Mouse (Mus musculus): Measurements from ENCODE around the gene Lmf1.

Gene Lmf1

DNA sequence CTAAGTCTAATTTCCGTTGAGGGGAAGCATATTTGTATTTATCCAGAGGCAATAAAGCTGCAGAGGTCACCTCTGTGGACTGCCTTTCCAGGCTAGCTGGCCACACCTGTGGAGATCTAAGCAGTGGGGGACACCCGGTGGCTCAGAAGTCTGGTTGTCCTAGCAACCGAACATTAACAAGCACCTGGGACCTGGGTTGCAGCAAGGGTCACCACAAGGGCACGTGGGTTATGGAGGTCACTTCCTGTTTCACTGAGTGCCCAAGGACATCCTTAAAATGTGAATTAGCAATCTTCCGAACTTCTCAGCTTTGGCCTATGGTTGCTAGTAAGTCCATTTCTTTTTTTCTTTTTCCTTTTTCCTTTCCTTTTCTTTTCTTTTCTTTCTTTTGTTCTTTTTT lies 25.3 kb downstream of the Lmf1 start:
- no peak for DNase-seq (ENCODE audit: low spot score in 2 of 2)

DNA sequence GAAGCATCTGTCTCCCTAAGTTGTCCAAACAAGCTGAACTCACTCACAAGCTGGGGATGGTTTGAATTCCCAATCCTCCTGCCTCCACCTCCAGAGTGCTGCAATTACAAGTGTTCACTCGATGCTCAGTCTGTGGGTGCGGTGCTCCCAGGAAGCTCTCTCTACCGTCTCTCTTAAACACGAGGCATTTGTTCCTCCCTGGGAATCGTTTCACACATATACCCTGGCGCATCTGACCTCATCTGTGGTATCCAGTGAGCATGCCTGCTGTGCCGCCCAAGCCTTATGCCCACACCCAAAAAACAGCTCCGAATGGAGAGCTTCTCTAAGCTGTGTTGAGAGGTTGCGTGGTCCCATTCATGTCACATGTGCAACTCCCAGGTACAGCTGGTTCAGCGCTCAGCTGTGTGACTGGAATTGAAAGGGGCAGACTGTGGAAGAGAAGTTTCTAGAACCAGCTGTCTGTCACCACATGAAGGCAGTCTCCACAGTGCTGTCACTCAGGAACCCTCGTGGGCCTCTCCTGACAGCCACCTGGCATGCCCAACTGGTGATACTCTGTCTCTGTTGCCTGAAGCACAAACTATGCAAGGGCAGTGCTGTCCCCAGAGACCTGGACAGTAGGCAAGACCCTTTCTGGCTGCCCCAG lies 29.4 kb downstream of the Lmf1 start:
- no peak for DNase-seq (ENCODE audit: low spot score in 2 of 2)

DNA sequence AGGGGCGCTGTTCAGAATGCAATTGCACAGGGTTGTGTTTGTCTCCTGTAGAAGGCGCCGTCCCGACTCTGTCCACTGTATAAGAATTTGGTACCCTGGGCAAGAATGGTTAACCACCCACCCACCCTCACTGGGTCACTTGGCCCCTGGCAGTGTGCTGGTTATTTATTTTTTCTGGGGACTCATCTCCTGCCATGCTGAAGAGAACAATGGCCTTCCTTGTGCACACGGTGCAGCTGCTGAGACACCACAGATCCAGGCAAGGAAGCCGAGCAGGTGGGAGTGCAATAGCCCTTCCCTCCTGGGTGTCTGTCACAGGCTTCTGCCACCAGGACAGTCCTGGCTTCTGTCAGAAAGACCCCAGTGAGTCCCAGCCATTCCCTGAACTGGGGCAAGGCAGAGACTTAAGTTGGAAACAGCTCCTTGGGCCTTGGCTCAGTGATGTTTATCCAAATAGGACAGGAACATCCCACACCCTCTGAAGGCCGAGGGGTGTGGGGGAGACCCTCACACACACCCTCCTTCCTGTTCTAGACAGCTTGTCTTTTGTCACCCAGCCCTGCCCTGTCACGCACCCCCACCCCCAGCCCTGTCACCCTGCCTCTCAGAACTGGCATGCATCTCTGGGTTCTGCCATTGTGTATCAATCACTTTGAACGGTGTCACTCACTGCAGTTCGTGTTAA lies 30.1 kb downstream of the Lmf1 start:
- no peak for DNase-seq (ENCODE audit: low spot score in 2 of 2)

DNA sequence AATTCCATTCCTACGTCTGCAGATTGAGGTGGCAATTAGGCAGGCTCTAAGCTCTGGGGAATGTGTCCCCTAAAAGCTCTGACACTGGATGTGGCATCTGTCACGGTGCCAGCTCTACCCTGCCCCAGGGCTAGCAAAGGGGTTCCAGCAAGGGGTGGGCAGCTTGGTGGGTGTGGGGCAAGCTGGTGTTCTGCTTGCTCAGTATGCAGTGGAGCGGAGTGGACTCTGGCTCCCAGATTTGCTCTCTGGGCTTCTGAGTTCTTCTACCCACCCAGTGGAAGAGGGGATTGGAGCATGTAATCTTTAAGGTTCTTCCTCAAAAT lies 30.6 kb downstream of the Lmf1 start:
- DNase-seq (ENCODE audit: low spot score in 2 of 2), result no peak

DNA sequence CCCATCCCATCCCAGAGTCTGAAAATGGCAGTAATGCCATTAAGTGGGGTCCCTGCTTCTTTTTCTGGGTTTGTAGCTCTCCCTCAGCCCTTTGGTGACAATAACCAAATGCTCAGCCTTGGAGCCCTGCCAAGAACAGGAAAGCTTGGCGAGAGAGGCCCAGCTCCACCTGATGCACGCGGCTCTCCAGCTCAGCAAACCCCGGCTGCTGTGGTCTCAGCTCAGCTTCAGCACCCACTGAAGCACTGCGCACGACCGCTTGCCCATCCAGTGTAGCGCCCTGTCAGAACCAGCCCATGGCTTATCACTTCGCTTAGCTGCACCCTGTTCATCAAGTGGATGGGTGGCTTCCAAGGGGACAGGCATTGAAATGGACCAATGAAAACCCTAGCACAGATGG lies 31.3 kb downstream of the Lmf1 start:
- peak; percentile 39 to 75 for DNase-seq (ENCODE audit: low spot score in 2 of 2)

DNA sequence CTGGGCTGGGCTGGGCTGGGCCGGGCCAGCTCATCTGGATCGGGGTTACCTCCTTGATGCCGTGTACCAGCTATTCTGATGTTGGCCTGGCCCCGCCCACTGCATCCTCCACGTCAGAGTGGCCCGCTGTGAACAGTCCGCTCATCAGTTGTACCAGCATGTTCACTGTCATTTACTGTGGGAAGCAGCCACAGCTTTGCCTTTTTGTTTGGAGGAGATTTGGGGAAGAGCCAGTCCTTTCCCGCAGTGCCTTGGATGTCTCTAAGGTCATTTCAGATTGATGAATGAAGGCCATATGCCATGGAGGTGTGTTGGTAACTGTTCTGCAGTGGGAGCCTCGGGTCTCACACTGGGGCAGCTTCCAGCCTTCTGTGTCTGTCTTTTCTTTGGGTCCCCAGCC lies 33.7 kb downstream of the Lmf1 start:
- DNase-seq (ENCODE audit: low spot score in 2 of 2), result no peak

DNA sequence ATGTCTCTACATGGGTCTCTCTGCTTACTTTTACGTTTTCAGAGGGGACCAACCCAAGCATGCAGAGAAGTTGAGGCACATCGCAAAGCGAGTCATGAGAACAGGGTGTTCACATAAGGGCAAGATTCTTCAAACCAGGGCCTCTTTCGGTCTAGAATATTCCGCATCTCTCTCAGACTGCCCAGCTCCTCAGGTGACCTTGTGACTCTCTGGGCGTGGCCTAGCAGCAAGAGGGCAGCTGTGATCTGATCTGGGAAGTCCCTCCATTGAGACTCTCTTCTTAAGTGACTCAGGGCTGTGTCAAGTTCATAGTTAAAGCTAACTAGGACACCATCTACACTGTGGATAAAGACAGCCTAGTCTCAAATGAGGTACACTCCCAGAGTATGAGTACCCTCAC lies 34.4 kb downstream of the Lmf1 start:
- no peak for DNase-seq (ENCODE audit: low spot score in 2 of 2)

DNA sequence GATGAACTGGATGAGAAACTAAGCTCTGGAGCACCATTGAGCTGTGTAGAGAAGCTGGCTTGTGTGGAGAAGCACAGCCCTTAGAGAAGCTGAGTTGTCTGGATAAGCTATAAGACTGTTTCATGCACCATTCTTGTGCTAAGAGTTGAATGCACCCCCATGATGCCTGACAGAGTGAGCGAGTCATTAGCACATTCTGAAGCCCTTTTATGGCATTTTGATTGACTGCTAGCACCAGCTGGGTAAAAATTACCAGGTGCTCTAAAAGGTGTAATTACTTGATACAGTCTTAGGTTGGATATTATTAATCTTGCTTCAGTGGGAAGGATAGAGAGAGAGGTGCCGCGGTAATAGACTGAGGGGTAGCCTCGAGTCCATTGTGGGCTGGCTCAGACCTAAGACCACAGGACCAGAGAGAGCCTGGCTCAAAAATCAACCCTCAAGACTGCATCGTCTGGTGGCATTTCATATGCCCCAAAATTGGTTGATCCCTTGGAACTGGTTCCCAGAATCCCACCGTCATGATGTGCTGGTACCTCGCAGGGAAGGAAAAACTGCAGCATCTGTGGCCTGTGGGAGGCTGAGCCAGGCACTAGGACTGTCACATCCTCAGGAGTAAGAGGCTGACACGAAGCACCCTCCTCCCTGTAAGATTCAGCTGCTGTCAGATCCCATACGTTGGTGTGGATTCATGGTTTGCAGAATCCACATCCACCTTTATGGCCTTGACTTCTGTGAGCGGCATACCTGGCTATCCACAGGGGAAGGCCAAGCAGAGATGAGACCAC lies 36.0 kb downstream of the Lmf1 start:
- DNase-seq (ENCODE audit: low spot score in 2 of 2), result no peak

DNA sequence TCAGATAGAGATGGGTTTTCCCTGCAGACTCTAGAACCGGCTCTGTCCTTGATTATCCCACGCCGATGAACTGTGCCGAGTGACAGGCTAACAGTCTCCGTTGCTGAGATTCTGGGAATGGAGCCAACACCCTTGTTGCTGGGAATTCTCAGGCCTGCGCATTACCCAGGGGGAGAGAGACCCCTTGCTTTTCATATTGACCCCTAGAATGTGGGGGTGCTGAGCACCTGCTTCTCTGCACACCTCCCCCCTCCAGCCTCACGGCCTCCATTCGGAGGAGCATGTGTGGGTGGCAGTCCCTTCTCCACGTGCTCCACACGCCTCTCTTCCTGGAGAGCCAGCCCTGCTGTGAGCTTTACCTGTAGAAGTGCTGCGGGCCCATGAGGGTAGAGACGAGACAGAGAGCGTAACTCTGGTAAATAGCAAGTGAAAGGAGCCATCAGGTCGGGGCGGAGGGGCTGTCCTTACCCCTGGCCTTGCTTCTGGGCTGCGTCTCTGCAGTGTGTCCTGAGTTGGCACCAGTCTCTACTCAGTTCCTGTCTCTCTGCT lies 39.7 kb downstream of the Lmf1 start:
- DNase-seq (ENCODE audit: low spot score in 2 of 2), result peak in 1 of 2 experiments; percentile 54

DNA sequence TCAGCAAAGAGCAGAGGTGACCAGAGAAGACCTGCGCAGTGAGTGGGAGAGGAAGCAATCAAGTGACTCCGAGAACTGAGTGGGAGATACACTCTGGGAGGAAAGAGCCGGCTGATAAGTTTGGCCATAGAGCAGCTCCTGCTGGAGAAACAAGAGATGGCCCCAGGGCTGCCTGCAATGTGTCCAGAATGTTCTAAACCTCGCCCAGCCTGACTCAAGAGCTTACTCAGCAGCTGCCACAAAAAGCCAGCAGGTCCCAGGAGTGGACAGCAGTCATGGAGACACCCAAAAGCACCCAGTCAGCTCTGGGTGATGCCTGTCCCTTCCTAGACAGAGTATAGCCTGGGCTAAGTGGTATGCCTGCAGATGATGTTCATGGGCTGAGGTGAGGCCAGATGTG lies 44.6 kb downstream of the Lmf1 start:
- no peak for DNase-seq (ENCODE audit: low spot score in 2 of 2)

DNA sequence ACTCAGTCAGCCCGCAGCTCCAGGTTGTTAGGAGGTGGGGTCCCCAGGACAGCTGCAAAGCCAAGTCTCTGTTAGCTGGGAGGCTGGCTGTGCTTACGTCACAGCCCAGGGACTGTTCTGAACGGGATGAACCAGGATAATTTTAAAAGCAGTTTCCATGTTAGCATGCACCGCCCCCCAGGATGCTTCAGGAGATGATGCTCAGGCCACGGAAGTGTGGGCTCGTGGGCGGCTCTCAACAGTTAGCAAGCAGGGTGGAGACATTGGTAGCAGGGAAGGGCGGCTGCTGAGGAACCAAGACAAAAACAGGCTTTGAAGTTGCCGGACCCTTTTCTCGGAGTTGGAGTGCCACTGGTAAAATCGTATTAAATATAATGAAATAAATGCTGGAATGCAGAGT lies 45.0 kb downstream of the Lmf1 start:
- no peak for DNase-seq (ENCODE audit: low spot score in 2 of 2)

DNA sequence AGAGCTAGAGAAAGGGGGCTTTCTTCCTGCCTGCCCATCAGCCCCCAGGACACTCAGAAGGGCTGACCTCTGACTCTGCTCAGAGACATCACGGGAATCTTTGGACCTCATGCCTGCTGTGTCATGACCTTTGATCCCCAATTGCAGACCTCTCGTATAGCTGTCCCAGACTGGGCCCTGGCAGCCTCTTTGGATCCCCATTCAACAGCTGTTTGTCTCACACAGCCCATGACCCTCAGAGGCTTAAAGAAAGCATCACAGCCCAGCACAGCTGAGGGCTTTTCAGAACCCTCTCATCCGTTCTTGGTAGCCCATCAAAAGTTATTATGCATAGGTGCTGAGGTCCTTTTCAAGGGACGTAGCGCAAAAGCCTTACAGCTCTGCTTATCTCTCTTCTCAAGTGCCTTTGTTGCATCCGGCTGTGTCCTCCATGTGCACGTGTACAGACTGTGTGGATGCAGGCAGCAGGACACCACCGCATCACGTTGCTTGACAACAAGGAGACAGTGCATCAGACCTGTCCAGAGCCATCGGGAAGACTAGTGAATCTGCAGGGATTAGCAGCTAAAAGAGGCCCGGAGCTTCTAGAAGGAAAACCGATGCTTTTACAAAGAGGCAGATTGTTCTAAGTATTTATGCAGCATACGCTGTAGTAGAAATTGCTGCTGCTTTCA lies 45.7 kb downstream of the Lmf1 start:
- no peak for DNase-seq (ENCODE audit: low spot score in 2 of 2)

DNA sequence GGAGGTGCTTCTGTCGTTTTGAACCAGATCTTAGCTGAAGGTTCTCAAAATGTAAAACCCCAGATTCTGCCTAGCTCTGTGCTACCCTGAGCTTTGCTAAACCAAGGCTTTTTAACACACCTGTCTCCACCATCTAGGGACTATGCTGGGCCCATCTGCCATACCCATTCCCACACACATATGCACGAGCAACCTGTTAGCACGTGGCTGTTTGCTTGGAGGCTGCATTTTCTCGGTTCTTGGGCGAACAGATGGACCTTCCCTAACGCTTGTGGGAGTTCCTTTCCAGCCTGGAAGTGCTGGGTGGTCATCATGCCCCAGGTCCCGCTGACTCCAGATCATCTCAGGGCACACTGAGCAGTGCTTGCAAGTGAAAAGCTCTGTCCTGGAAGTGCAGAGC lies 46.4 kb downstream of the Lmf1 start:
- DNase-seq (ENCODE audit: low spot score in 2 of 2), result no peak

DNA sequence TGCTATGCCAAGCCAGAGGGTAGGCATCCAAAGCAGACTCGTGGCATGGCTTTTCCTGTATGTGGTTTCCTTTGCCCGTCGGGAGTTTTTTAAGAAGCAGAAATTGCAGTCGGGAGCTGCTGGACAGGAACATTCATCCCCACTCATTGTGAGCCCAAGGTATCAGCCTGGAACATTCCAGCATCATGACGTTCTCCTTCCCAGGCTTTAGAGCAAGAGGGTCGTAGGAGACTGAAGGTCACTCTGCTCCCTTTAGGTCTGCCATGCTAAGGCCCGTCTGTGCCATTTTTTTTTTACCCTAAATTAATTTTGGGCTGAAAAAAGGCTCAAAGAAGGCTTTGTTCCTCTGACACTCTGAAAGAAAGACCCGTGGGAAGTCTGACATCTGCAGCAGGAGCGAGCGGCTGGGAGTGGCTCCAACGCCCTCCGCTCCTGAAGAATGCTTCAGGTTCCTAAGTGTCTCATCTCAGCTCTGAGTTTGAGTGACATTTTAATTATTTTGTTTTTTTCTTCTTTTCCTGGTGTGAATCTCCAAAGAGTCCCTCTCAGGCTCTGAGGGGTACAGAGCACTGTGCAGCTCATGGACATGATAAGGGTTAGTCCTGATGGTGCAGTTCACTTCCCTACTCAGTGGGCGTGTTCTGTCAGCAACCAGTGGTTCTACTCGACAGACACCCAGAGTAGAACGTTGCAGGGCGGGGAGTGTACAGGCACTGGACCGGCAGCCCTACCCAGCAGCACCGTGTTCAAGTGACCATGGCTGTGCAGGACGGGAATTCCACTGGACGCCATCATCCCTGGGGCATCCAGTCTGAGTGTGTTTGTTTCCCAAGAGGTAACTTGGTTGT lies 47.5 kb downstream of the Lmf1 start:
- DNase-seq (ENCODE audit: low spot score in 2 of 2), result no peak

DNA sequence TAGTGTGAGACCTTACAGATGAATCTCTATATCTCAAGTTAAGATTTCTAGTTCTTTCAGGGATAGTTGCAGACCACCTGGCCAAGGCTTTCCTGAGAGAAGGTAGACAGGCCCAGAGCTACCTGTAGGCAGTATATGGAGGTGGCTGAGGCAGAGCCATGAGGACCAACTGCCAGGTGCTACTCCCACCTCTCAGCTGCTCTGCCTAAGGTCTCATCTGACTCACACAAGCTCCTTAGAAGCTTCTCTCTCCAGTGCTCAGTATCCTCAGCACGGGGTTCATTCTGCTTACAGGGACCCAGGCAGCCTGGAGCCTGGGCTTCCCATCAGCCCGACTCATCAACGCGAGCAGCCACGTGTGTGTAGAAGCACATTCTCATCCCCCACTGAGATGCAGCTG lies 51.4 kb downstream of the Lmf1 start:
- no peak for DNase-seq (ENCODE audit: low spot score in 2 of 2)

DNA sequence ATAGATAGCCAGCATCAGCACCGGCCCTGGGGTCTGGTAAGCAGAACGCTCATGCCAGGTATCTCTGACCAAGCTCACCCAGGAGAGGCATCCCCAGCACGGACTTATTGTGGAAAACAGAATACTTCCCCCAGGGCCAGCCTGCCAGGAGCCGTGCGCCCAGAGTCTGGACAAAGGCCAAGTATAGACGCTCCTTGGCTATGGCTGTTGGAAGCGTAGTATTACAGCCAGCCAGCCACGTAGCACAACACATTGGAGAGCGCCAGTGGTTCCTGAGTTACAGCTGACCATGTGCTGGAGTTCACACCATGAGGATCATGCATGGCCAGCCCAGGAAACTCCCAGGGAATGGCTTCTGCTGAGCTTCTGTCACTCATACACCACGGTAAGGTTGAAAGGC lies 55.2 kb downstream of the Lmf1 start:
- DNase-seq (ENCODE audit: low spot score in 2 of 2), result peak in 1 of 2 experiments; percentile 30

DNA sequence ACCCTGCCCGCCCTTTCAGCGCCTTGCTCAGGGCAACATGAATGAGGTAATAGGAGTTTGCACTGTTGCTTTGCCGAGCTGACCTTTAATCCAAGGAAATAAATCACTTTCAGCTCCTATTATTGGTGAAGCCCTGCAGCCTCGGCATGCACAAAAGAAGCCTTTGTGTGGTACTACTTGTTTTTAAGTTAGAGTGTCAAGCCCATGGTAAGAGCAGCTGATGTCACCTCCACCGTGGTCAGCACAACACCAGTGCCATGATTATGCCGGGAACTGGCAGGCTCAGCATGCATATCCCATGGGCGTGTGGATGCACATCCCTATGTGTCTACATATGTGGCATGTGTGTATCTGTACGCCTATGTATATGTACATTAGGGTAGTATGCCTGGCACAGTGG lies 56.5 kb downstream of the Lmf1 start:
- DNase-seq (ENCODE audit: low spot score in 2 of 2), result no peak

DNA sequence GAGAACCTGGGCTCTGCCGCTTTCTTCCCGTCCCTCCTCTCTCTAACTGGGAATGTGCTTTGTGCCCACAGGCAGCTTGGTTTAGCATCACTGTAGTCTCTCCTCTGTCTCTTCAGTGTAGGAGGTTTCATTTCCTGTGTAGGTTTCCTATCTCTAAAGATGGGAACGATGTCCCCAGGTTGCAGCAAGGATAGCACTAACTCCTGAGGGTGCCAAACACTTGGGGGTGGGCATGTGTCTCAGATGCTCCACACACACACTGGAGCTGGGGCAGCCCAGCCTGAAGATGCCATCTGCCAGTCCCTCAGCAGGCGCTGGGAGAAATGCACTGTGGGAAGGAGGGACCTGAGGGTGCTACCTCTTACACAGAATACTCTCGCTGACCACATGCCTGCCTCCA lies 56.9 kb downstream of the Lmf1 start:
- no peak for DNase-seq (ENCODE audit: low spot score in 2 of 2)

DNA sequence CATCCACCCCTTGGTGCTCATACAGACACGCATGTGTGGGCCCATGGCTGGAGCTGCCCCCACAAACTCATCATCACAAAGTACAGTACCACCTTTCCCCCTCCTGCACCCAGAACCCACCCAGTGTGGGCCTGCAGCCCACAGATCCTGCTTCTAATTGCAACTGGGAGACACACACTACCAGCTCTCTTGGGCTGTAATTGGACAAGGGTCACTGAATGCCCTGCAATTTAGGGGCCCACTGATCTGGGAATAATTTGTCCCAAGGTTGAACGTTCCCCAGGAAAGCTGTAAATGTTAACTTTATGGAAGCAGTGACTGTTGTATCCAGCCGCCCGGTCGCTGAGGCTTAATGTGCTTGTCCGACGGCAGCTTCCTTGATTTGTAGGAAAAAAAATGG lies 59.1 kb downstream of the Lmf1 start:
- DNase-seq (ENCODE audit: low spot score in 2 of 2), result no peak

DNA sequence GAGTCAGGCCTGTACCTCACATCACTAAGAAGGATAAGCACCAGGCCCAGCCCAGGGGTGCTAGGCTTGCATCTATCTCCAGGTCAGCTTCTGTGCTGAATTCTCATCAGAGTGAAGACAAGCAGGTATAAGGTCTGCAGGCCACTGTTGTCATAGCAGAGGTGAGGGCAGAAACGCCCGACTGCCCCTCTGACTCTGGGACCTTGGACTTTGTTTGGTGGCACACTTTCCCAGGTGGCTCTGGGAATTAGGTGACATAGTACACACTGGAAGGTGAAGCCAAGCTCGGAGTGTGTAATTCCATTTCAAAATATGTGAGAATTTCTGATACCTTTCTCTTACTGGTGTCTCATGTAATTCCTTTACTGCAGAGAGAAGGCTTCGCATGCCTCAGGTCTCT lies 59.6 kb downstream of the Lmf1 start:
- no peak for DNase-seq (ENCODE audit: low spot score in 2 of 2)

DNA sequence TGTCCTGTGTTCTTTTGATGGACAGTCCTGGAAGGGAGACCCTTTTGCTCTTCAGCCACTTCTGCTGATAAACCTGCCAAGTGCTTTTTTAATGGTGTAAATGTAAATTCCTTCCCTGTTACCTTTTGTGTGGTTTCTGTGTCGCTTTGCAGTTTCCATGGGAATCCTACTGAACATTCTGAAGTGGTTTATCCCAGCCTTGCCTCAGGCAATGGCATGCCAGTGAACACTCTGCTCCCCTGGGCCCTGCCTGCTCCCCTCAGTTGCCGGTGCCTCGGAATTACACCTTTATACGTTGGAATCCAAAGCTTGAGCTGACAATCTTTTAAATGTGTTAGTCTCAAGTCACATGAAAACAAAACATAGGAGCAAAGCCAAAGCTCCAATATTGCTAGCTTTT lies 62.1 kb downstream of the Lmf1 start:
- DNase-seq (ENCODE audit: low spot score in 2 of 2), result no peak

All from cerebellum, postnatal 4 days (tissue).